Mouse (Mus musculus) liver, embryonic 14.5 days (tissue): ENCODE measurements around the gene Olfr655.

Experiments
- CTCF ChIP-seq: IDR thresholded peaks from 2 replicates; pipeline ENCODE4 v1.5.1; 2016; ENCODE audit warnings: antibody characterized with exemption, low read depth, control low read depth
- EP300 ChIP-seq: IDR thresholded peaks from 2 replicates; pipeline ENCODE4 v1.6.1; 2016; ENCODE audit warnings: antibody characterized with exemption, low read depth

DNA sequence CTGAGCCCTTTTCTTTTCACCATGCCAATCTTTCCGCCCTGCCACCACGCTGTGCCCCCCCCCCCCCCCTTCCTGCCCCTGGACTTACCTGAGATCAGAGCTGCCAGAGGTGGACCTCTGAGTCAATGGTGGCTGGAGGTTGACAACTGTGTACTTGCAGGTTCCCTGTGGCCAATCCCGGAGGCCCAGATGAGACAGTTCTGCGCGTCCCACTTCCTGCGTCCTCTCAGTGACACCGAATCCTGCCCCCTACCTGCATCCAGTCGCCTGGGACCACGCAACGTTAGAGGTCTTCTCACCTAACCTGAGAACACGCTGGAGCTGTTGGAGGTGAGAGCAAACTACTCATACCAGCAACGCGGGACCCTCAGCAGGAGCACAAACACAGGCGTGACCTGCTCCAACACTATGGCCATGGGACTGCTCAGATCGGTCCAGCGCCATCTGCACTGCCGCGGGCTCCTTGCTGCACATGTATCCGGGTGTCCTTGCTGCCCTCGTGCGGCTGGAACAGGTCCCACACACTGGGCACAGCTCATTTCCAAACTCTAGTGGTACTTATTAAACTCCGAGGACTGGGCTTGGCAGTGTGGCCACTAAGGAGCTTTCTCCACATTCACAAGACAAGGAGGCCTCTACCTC is 45.4 kb upstream of the Olfr655 start, which contains the start of gene Olfr658:
- TF ChIP-seq CTCF: peak; percentile 49
- TF ChIP-seq EP300: no peak
